14 mouse cellular contexts compared by ENCODE assay signal in genomic region chr6:42397041-42397657, GRCm38 (mm10). TPM values are rescaled to one million over a fixed set of nuclear protein-coding genes. Genes with fewer than 3 reads are reported as not detected.
DNase-seq lines count a peak whose midpoint lies in the region; ATAC-seq and TF ChIP-seq lines count a peak whose summit lies in the region.
"Had no signal": no experiment of that assay in that cellular context is flagged by ENCODE, and none has a peak within 500 bp of the region (broad histone marks: within the 10 kb centered on the region; RNA-seq: fewer than 3 reads in every experiment).

No protein-coding gene starts in this region.

- no peak; the same call in 1 of the 2 replicates for ATAC-seq in lung, embryonic 15.5 days (ENCODE audit: borderline replicate concordance, extremely low read depth, low FRiP score, low TSS enrichment)
- no peak for ATAC-seq in stomach, embryonic 14.5 days (ENCODE audit: insufficient number of reproducible peaks, insufficient read depth, low FRiP score, low read depth)
- ATAC-seq in forebrain, postnatal 0 days, result no peak

- no peaks in the 10 kb centered on the region for H3K27me3 ChIP-seq in lung, embryonic 15.5 days
- no peaks in the 10 kb centered on the region for H3K27me3 ChIP-seq in stomach, embryonic 14.5 days (ENCODE audit: control insufficient read depth, insufficient read depth, low read length)
- H3K27me3 ChIP-seq in forebrain, postnatal 0 days (ENCODE audit: insufficient read depth, low read length), result no peaks in the 10 kb centered on the region
- H3K27me3 ChIP-seq: liver, embryonic 15.5 days; Patski had no signal

- peak; percentile 79 to 91 for DNase-seq in adrenal gland, adult (ENCODE audit: inconsistent age in 2 of 2, low spot score in 1 of 2)
- DNase-seq in adrenal gland, postnatal 4 days (ENCODE audit: low spot score in 2 of 2), result no peak
- DNase-seq in lung, postnatal 10 days, result no peak
- no peak for DNase-seq in thymus, postnatal 25 days
- no peak for DNase-seq in forebrain, postnatal 0 days

- TF ChIP-seq CTCF in forebrain, postnatal 0 days (IDR thresholded peaks at IDR 0.05; ENCODE audit: low read depth), result no peak

- no peak overlapping the region for H3K4me3 ChIP-seq in lung, embryonic 15.5 days
- H3K4me3 ChIP-seq in brown adipose tissue, adult 24 weeks (ENCODE audit: insufficient read depth, low read depth, low read length), result no peak overlapping the region
- no peak overlapping the region for H3K4me3 ChIP-seq in stomach, embryonic 14.5 days (ENCODE audit: low read depth, low read length)
- H3K4me3 ChIP-seq in forebrain, postnatal 0 days (ENCODE audit: low read depth, low read length), result no peak overlapping the region
- H3K4me3 ChIP-seq: heart, embryonic 12.5 days; liver, embryonic 15.5 days had no signal

- H3K9ac ChIP-seq in lung, embryonic 15.5 days, result no peak overlapping the region
- no peak overlapping the region for H3K9ac ChIP-seq in stomach, embryonic 14.5 days (replicated peaks; ENCODE audit: low read depth, low read length)
- H3K9ac ChIP-seq in forebrain, postnatal 0 days, result no peak overlapping the region
- H3K9ac ChIP-seq: heart, embryonic 12.5 days; liver, embryonic 15.5 days had no signal

- WGBS in lung, embryonic 15.5 days, result 49% methylated on average over 3 of the region's 3 CpGs
- 48% methylated on average over 3 of the region's 3 CpGs for WGBS in stomach, embryonic 14.5 days
- 77% methylated on average over 3 of the region's 3 CpGs for WGBS in forebrain, postnatal 0 days

- no peaks in the 10 kb centered on the region for H3K36me3 ChIP-seq in lung, embryonic 15.5 days
- H3K36me3 ChIP-seq in stomach, embryonic 14.5 days (ENCODE audit: control insufficient read depth, insufficient read depth, low read length), result no peaks in the 10 kb centered on the region
- H3K36me3 ChIP-seq in forebrain, postnatal 0 days (ENCODE audit: insufficient read depth), result no peaks in the 10 kb centered on the region
- H3K36me3 ChIP-seq: heart, embryonic 12.5 days; liver, embryonic 15.5 days had no signal

- H3K27ac ChIP-seq in lung, embryonic 15.5 days, result peak overlapping the region; percentile 75
- H3K27ac ChIP-seq in brown adipose tissue, adult 24 weeks (replicated peaks; ENCODE audit: low read depth, low read length), result peak overlapping the region; percentile 35; the same call in 1 of the 2 replicates
- peak overlapping the region; percentile 21; the same call in 1 of the 2 replicates for H3K27ac ChIP-seq in stomach, embryonic 14.5 days (ENCODE audit: low read length)
- no peak overlapping the region for H3K27ac ChIP-seq in forebrain, postnatal 0 days (ENCODE audit: low read depth, low read length)
- H3K27ac ChIP-seq: liver, embryonic 15.5 days had no signal

- no peak overlapping the region for H3K4me2 ChIP-seq in lung, embryonic 15.5 days
- H3K4me2 ChIP-seq in stomach, embryonic 14.5 days (replicated peaks; ENCODE audit: low read depth, low read length), result no peak overlapping the region
- H3K4me2 ChIP-seq in forebrain, postnatal 0 days (ENCODE audit: low read depth), result no peak overlapping the region
- H3K4me2 ChIP-seq: heart, embryonic 12.5 days; liver, embryonic 15.5 days had no signal

- peaks cover 15% of the 10 kb centered on the region for H3K4me1 ChIP-seq in lung, embryonic 15.5 days
- peaks cover 9% of the 10 kb centered on the region; the same call in 1 of the 2 replicates for H3K4me1 ChIP-seq in brown adipose tissue, adult 24 weeks (ENCODE audit: control insufficient read depth, insufficient read depth, insufficient read length, low read length)
- peaks cover 8% of the 10 kb centered on the region; the same call in 1 of the 2 replicates for H3K4me1 ChIP-seq in stomach, embryonic 14.5 days (ENCODE audit: control insufficient read depth, insufficient read depth, low read length)
- no peaks in the 10 kb centered on the region for H3K4me1 ChIP-seq in forebrain, postnatal 0 days (ENCODE audit: insufficient read depth)
- H3K4me1 ChIP-seq: liver, embryonic 15.5 days had no signal

- H3K9me3 ChIP-seq in lung, embryonic 15.5 days, result no peaks in the 10 kb centered on the region
- H3K9me3 ChIP-seq in stomach, embryonic 14.5 days (ENCODE audit: control insufficient read depth, low read depth, low read length), result no peaks in the 10 kb centered on the region
- H3K9me3 ChIP-seq in forebrain, postnatal 0 days (ENCODE audit: low read length), result no peaks in the 10 kb centered on the region
- H3K9me3 ChIP-seq: heart, embryonic 12.5 days; liver, embryonic 15.5 days had no signal

RNA-seq across cellular contexts. Expression of gene Tas2r143, which starts 2.9 kb away (rescaled TPM):
- total RNA-seq in adrenal gland, postnatal 4 days (2021), result 1 to 10 TPM; 2.7 TPM
- not detected in 2 replicates for polyA plus RNA-seq in lung, embryonic 15.5 days (2015; fragmentation: Nextera tagmentation; extraction: Ambion mirVana)
- not detected in 2 replicates for polyA plus RNA-seq in brown adipose tissue, adult 24 weeks (2012; ENCODE audit: insufficient read depth, insufficient read length, missing spikeins)
- not detected in 2 replicates for polyA plus RNA-seq in stomach, embryonic 14.5 days (2014; fragmentation: Nextera tagmentation; extraction: Ambion mirVana)
- total RNA-seq in forebrain, postnatal 0 days (2014; rRNA removed), result not detected in 2 replicates
- not detected in 2 replicates for polyA plus RNA-seq in forebrain, postnatal 0 days (2015; fragmentation: Nextera tagmentation; extraction: Ambion mirVana)
- total RNA-seq: layer of hippocampus, adult 18-20 months; left cerebral cortex, postnatal 10 days had no signal
- polyA plus RNA-seq: heart, embryonic 12.5 days; intestine, postnatal 0 days; liver, embryonic 15.5 days; Patski had no signal

RNA-seq across cellular contexts. Expression of gene Tas2r135, which starts 8.1 kb away (rescaled TPM):
- total RNA-seq in adrenal gland, postnatal 4 days (2021), result 1 to 10 TPM; 1.2 to 1.8 TPM
- polyA plus RNA-seq in lung, embryonic 15.5 days (2015; fragmentation: Nextera tagmentation; extraction: Ambion mirVana), result not detected in 2 replicates
- not detected in 2 replicates for polyA plus RNA-seq in brown adipose tissue, adult 24 weeks (2012; ENCODE audit: insufficient read depth, insufficient read length, missing spikeins)
- not detected in 2 replicates for polyA plus RNA-seq in stomach, embryonic 14.5 days (2014; fragmentation: Nextera tagmentation; extraction: Ambion mirVana)
- total RNA-seq in forebrain, postnatal 0 days (2014; rRNA removed), result 0.77 TPM in 1 of 2 replicates, not detected in the other
- polyA plus RNA-seq in forebrain, postnatal 0 days (2015; fragmentation: Nextera tagmentation; extraction: Ambion mirVana), result not detected in 2 replicates
- total RNA-seq: layer of hippocampus, adult 18-20 months; left cerebral cortex, postnatal 10 days had no signal
- polyA plus RNA-seq: heart, embryonic 12.5 days; intestine, postnatal 0 days; liver, embryonic 15.5 days; Patski had no signal

RNA-seq across cellular contexts. Expression of gene Epha1, which starts 24.1 kb away (rescaled TPM):
- total RNA-seq in adrenal gland, postnatal 4 days (2021), result 1 to 10 TPM; 3.2 to 4.9 TPM
- polyA plus RNA-seq in lung, embryonic 15.5 days (2015; fragmentation: Nextera tagmentation; extraction: Ambion mirVana), result 14.2 and 16.9 TPM in 2 replicates
- not detected in 2 replicates for polyA plus RNA-seq in brown adipose tissue, adult 24 weeks (2012; ENCODE audit: insufficient read depth, insufficient read length, missing spikeins)
- polyA plus RNA-seq in stomach, embryonic 14.5 days (2014; fragmentation: Nextera tagmentation; extraction: Ambion mirVana), result 4.0 and 5.3 TPM in 2 replicates
- 0.62 and 0.86 TPM in 2 replicates for total RNA-seq in forebrain, postnatal 0 days (2014; rRNA removed)
- polyA plus RNA-seq in forebrain, postnatal 0 days (2015; fragmentation: Nextera tagmentation; extraction: Ambion mirVana), result 0.20 and 0.67 TPM in 2 replicates

RNA-seq across cellular contexts. Expression of gene Tas2r126, which starts 37.2 kb away (rescaled TPM):
- total RNA-seq in adrenal gland, postnatal 4 days (2021), result 1 to 10 TPM in 1 of 2 experiments, under 1 TPM in 1; 0.98 to 1.1 TPM
- polyA plus RNA-seq in lung, embryonic 15.5 days (2015; fragmentation: Nextera tagmentation; extraction: Ambion mirVana), result not detected in 2 replicates
- not detected in 2 replicates for polyA plus RNA-seq in brown adipose tissue, adult 24 weeks (2012; ENCODE audit: insufficient read depth, insufficient read length, missing spikeins)
- polyA plus RNA-seq in stomach, embryonic 14.5 days (2014; fragmentation: Nextera tagmentation; extraction: Ambion mirVana), result not detected in 2 replicates
- total RNA-seq in forebrain, postnatal 0 days (2014; rRNA removed), result not detected in 2 replicates
- not detected in 2 replicates for polyA plus RNA-seq in forebrain, postnatal 0 days (2015; fragmentation: Nextera tagmentation; extraction: Ambion mirVana)
- total RNA-seq: layer of hippocampus, adult 18-20 months; left cerebral cortex, postnatal 10 days had no signal
- polyA plus RNA-seq: heart, embryonic 12.5 days; intestine, postnatal 0 days; liver, embryonic 15.5 days; Patski had no signal

RNA-seq across cellular contexts. Expression of gene Zyx, which starts 47.7 kb away (rescaled TPM):
- 100 to 1,000 TPM; 106 to 111 TPM for total RNA-seq in adrenal gland, postnatal 4 days (2021)
- 161 and 167 TPM in 2 replicates for polyA plus RNA-seq in lung, embryonic 15.5 days (2015; fragmentation: Nextera tagmentation; extraction: Ambion mirVana)
- polyA plus RNA-seq in brown adipose tissue, adult 24 weeks (2012; ENCODE audit: insufficient read depth, insufficient read length, missing spikeins), result 16.2 and 22.0 TPM in 2 replicates
- polyA plus RNA-seq in stomach, embryonic 14.5 days (2014; fragmentation: Nextera tagmentation; extraction: Ambion mirVana), result 112 and 117 TPM in 2 replicates
- 30.5 and 35.6 TPM in 2 replicates for total RNA-seq in forebrain, postnatal 0 days (2014; rRNA removed)
- polyA plus RNA-seq in forebrain, postnatal 0 days (2015; fragmentation: Nextera tagmentation; extraction: Ambion mirVana), result 43.5 and 51.6 TPM in 2 replicates

Comparison
In these comparisons a context has a peak if more than half of its experiments do, and no peak if none do; other contexts are left out.
1. DNase-seq: peak in adrenal gland, adult (2 of 2); none in adrenal gland, postnatal 4 days (0 of 2), lung, postnatal 10 days (single experiment), thymus, postnatal 25 days (single experiment) and forebrain, postnatal 0 days (single experiment).